Mouse (Mus musculus): ENCODE results near the gene Tmem160.

GRCm38 (mm10) chr7:16415426-16415825 lies 37.2 kb upstream of the Tmem160 start:
- no peak for TF ChIP-seq CTCF (IDR thresholded peaks at IDR 0.05)
- TF ChIP-seq EP300 (IDR thresholded peaks at IDR 0.05) = no peak

Data from lung, postnatal 0 days (tissue).